Mouse (Mus musculus): Measurements from ENCODE around the gene Iqsec3. TPM values are rescaled to one million over a fixed set of nuclear protein-coding genes. Genes with fewer than 3 reads are reported as not detected.
A peak's percentile ranks its signal among the peaks of the same experiment; 100 is the strongest.

Iqsec3 gene
- total RNA-seq, 2 experiments from 2014 or later: 0.78 to 0.84 TPM

- intact Hi-C loops (cut with DNase I): no loop called here
Measured at GRCm38 (mm10) chr6:121456651-121457050, 16.8 kb downstream of the Iqsec3 start.

GRCm38 (mm10) chr6:121454549-121455494, 18.7 kb downstream of the Iqsec3 start:
- intact Hi-C loops (cut with DNase I): no loop called here
- no peak for DNase-seq

More at GRCm38 (mm10) chr6:121456651-121457050, 16.8 kb downstream of the Iqsec3 start:
- DNase-seq: no peak

GRCm38 (mm10) chr6:121453776-121454175, 19.7 kb downstream of the Iqsec3 start:
- intact Hi-C loops (cut with DNase I): no loop called here
- DNase-seq: no peak

- DNase-seq: peak; percentile 4 to 14
- intact Hi-C loops (cut with DNase I): no loop called here
Measured at GRCm38 (mm10) chr6:121451703-121452102, 21.8 kb downstream of the Iqsec3 start.

- intact Hi-C loops (cut with DNase I): no loop called here
- no peak for DNase-seq
Measured at GRCm38 (mm10) chr6:121440696-121441220, 32.7 kb downstream of the Iqsec3 start.

GRCm38 (mm10) chr6:121424830-121425229, 48.6 kb downstream of the Iqsec3 start:
- intact Hi-C loops (cut with DNase I): no loop called here
- no peak for DNase-seq

GRCm38 (mm10) chr6:121424403-121424802, 49.1 kb downstream of the Iqsec3 start:
- DNase-seq: no peak
- intact Hi-C loops (cut with DNase I): no loop called here

- DNase-seq: peak; percentile 14 to 16
- intact Hi-C loops (cut with DNase I): no loop called here
Measured at GRCm38 (mm10) chr6:121412558-121413297, 60.8 kb downstream of the Iqsec3 start.

GRCm38 (mm10) chr6:121407571-121408011, 65.9 kb downstream of the Iqsec3 start:
- intact Hi-C loops (cut with DNase I): no loop called here
- no peak for DNase-seq

- DNase-seq: no peak
- intact Hi-C loops (cut with DNase I): no loop called here
Measured at GRCm38 (mm10) chr6:121405311-121405710, 68.2 kb downstream of the Iqsec3 start.

GRCm38 (mm10) chr6:121402661-121403244, 70.7 kb downstream of the Iqsec3 start:
- intact Hi-C loops (cut with DNase I): no loop called here

GRCm38 (mm10) chr6:121401826-121402660, 71.4 kb downstream of the Iqsec3 start:
- intact Hi-C loops (cut with DNase I): no loop called here

More at GRCm38 (mm10) chr6:121402661-121403244, 70.7 kb downstream of the Iqsec3 start:
- DNase-seq: no peak

GRCm38 (mm10) chr6:121401140-121401539, 72.3 kb downstream of the Iqsec3 start:
- no peak for DNase-seq
- intact Hi-C loops (cut with DNase I): no loop called here

More at GRCm38 (mm10) chr6:121401826-121402660, 71.4 kb downstream of the Iqsec3 start:
- no peak for DNase-seq

- no peak for DNase-seq
- intact Hi-C loops (cut with DNase I): no loop called here
Measured at GRCm38 (mm10) chr6:121392610-121393252, 80.7 kb downstream of the Iqsec3 start.

GRCm38 (mm10) chr6:121385397-121385796, 88.1 kb downstream of the Iqsec3 start:
- intact Hi-C loops (cut with DNase I): no loop called here
- no peak for DNase-seq

- DNase-seq: peak in 1 of 2 experiments; percentile 26
Measured at GRCm38 (mm10) chr6:121382071-121382470, 91.4 kb downstream of the Iqsec3 start.

GRCm38 (mm10) chr6:121380576-121380975, 92.9 kb downstream of the Iqsec3 start:
- no peak for DNase-seq
- intact Hi-C loops (cut with DNase I): no loop called here

More at GRCm38 (mm10) chr6:121382071-121382470, 91.4 kb downstream of the Iqsec3 start:
- intact Hi-C loops (cut with DNase I): no loop called here

- DNase-seq: no peak
- intact Hi-C loops (cut with DNase I): no loop called here
Measured at GRCm38 (mm10) chr6:121378256-121378655, 95.2 kb downstream of the Iqsec3 start.

- no peak for DNase-seq
- intact Hi-C loops (cut with DNase I): no loop called here
Measured at GRCm38 (mm10) chr6:121376159-121376558, 97.3 kb downstream of the Iqsec3 start.

Data from heart, postnatal 14 days (tissue).